Mouse (Mus musculus) MEL (cell line): ENCODE results near the gene Aarsd1. TPM values are rescaled to one million over a fixed set of nuclear protein-coding genes. Genes with fewer than 3 reads are reported as not detected.

ENCODE experiments used
- DNase-seq: peaks from one replicate; pipeline ENCODE4 v3.0.0; 2011; ENCODE audit warnings: low read depth, low spot score
- H3K27ac ChIP-seq: 2 replicates; pipeline ENCODE4 v1.5.1; 2012; ENCODE audit warnings: low read depth, mild to moderate bottlenecking, control low read depth, low read length, moderate library complexity; ENCODE audit not compliant: control insufficient read depth
- H3K27me3 ChIP-seq, 2 experiments: fragments of 150-350 bp in 1 of 2; sonication (generic) in 1 of 2; 2 replicates each; pipeline ENCODE4 v1.6.1; 2012; ENCODE audit warnings: low read length in 2 of 2, mild to moderate bottlenecking in 2 of 2, improper control_type of control experiment in 1 of 2, moderate library complexity in 1 of 2; ENCODE audit not compliant: insufficient read depth in 2 of 2, control insufficient read depth in 1 of 2
- H3K36me3 ChIP-seq, 2 experiments: 2 replicates each; pipeline ENCODE4 v1.6.1; 2012 to 2014; ENCODE audit warnings: low read length in 2 of 2, improper control_type of control experiment in 1 of 2, inconsistent platforms in 1 of 2, mild to moderate bottlenecking in 1 of 2; ENCODE audit not compliant: insufficient read depth in 2 of 2, control insufficient read depth in 1 of 2
- H3K4me1 ChIP-seq, 2 experiments: fragments of 150-350 bp in 1 of 2; sonication (generic) in 1 of 2; 2 replicates each; pipeline ENCODE4 v1.6.1; 2012; ENCODE audit warnings: low read length in 2 of 2, improper control_type of control experiment in 1 of 2, mild to moderate bottlenecking in 1 of 2; ENCODE audit not compliant: insufficient read depth in 2 of 2, control insufficient read depth in 1 of 2
- H3K4me3 ChIP-seq, 2 experiments: fragments of 150-350 bp in 1 of 2; sonication (generic) in 1 of 2; 2 replicates each; pipeline ENCODE4 v1.5.1; 2012; ENCODE audit warnings: low read depth in 2 of 2, low read length in 2 of 2, mild to moderate bottlenecking in 2 of 2, moderate library complexity in 2 of 2, control low read depth in 1 of 2, improper control_type of control experiment in 1 of 2; ENCODE audit not compliant: control insufficient read depth in 1 of 2, insufficient read depth in 1 of 2
- H3K79me2 ChIP-seq: 2 replicates; pipeline ENCODE4 v1.6.1; 2012; ENCODE audit warnings: mild to moderate bottlenecking, low read length, moderate library complexity; ENCODE audit not compliant: control insufficient read depth, poor library complexity, insufficient read depth
- H3K9ac ChIP-seq: 2 replicates; pipeline ENCODE4 v1.6.1; 2012; ENCODE audit warnings: low read depth, mild to moderate bottlenecking, control low read depth, low read length, moderate library complexity; ENCODE audit not compliant: control insufficient read depth, poor library complexity, severe bottlenecking
- H3K9me3 ChIP-seq: fragments of 150-350 bp; sonication (generic); replicated peaks from 2 replicates; pipeline ENCODE4 v1.6.1; 2012; ENCODE audit warnings: mild to moderate bottlenecking, low read length, improper control_type of control experiment, moderate library complexity; ENCODE audit not compliant: insufficient read depth
- BHLHE40 ChIP-seq: IDR thresholded peaks from 2 replicates; pipeline ENCODE4 v1.6.1; 2012; ENCODE audit warnings: low read depth, mild to moderate bottlenecking, inconsistent platforms, low read length, improper control_type of control experiment, borderline replicate concordance
- CHD1 ChIP-seq: IDR thresholded peaks from 2 replicates; pipeline ENCODE4 v1.6.1; 2012; ENCODE audit warnings: low read depth, mild to moderate bottlenecking, inconsistent platforms, low read length, improper control_type of control experiment
- CHD2 ChIP-seq: IDR thresholded peaks from 2 replicates; pipeline ENCODE4 v1.6.1; 2011; ENCODE audit warnings: low read length, improper control_type of control experiment
- CTCF ChIP-seq, 3 experiments: IDR thresholded peaks in 2 of 3; conservative IDR thresholded peaks in 1 of 3; 2 replicates each; pipeline ENCODE4 v1.5.1; 2011 to 2012; ENCODE audit warnings: low read length in 3 of 3, low read depth in 2 of 3, mild to moderate bottlenecking in 2 of 3, improper control_type of control experiment in 1 of 3, inconsistent platforms in 1 of 3, mixed read lengths in 1 of 3, moderate library complexity in 1 of 3; ENCODE audit not compliant: control insufficient read depth in 1 of 3, insufficient read depth in 1 of 3, poor library complexity in 1 of 3, severe bottlenecking in 1 of 3
- E2F4 ChIP-seq: IDR thresholded peaks from 2 replicates; pipeline ENCODE4 v1.6.1; 2011; ENCODE audit warnings: low read depth, low read length, improper control_type of control experiment, borderline replicate concordance
- ELF1 ChIP-seq: IDR thresholded peaks from 2 replicates; pipeline ENCODE4 v1.6.1; 2014; ENCODE audit warnings: low read depth, mild to moderate bottlenecking, inconsistent platforms, low read length, improper control_type of control experiment, moderate library complexity
- EP300 ChIP-seq, 2 experiments: IDR thresholded peaks; 2 replicates each; pipeline ENCODE4 v1.6.1; 2011; ENCODE audit warnings: improper control_type of control experiment in 2 of 2, low read length in 2 of 2, low read depth in 1 of 2, mild to moderate bottlenecking in 1 of 2
- ETS1 ChIP-seq: IDR thresholded peaks from 2 replicates; pipeline ENCODE4 v1.6.1; 2012; ENCODE audit warnings: low read depth, mild to moderate bottlenecking, inconsistent platforms, low read length, improper control_type of control experiment, moderate library complexity
- GABPA ChIP-seq: IDR thresholded peaks from 2 replicates; pipeline ENCODE4 v1.6.1; 2012; ENCODE audit warnings: low read depth, mild to moderate bottlenecking, inconsistent platforms, low read length, improper control_type of control experiment, moderate library complexity
- GATA1 ChIP-seq: IDR thresholded peaks from 2 replicates; pipeline ENCODE4 v1.6.1; 2011; ENCODE audit warnings: low read depth, low read length, improper control_type of control experiment
- HCFC1 ChIP-seq: IDR thresholded peaks from 2 replicates; pipeline ENCODE4 v1.6.1; 2012; ENCODE audit warnings: low read depth, mild to moderate bottlenecking, inconsistent platforms, low read length, improper control_type of control experiment, moderate library complexity
- JUND ChIP-seq: IDR thresholded peaks from 2 replicates; pipeline ENCODE4 v1.6.1; 2011; ENCODE audit warnings: low read depth, mild to moderate bottlenecking, improper control_type of control experiment, low read length
- KAT2A ChIP-seq: conservative IDR thresholded peaks from 2 replicates; pipeline ENCODE4 v1.6.1; 2012; ENCODE audit warnings: low read depth, low read length, improper control_type of control experiment, inconsistent platforms
- MAFK ChIP-seq: IDR thresholded peaks from 2 replicates; pipeline ENCODE4 v1.6.1; 2011; ENCODE audit warnings: low read depth, mild to moderate bottlenecking, low read length, improper control_type of control experiment, borderline replicate concordance
- MAX ChIP-seq: IDR thresholded peaks from 2 replicates; pipeline ENCODE4 v1.6.1; 2011; ENCODE audit warnings: low read length, improper control_type of control experiment
- MAZ ChIP-seq: IDR thresholded peaks from 2 replicates; pipeline ENCODE4 v1.6.1; 2012; ENCODE audit warnings: low read depth, mild to moderate bottlenecking, inconsistent platforms, low read length, improper control_type of control experiment
- MEF2A ChIP-seq: IDR thresholded peaks from 2 replicates; pipeline ENCODE4 v1.6.1; 2014; ENCODE audit warnings: low read depth, mild to moderate bottlenecking, inconsistent platforms, low read length, improper control_type of control experiment; ENCODE audit not compliant: poor library complexity, insufficient replicate concordance, severe bottlenecking; ENCODE audit errors: extremely low read depth
- MXI1 ChIP-seq: IDR thresholded peaks from 2 replicates; pipeline ENCODE4 v1.6.1; 2011; ENCODE audit warnings: mild to moderate bottlenecking, low read depth, low read length, improper control_type of control experiment
- MYB ChIP-seq: IDR thresholded peaks from 2 replicates; pipeline ENCODE4 v1.6.1; 2011; ENCODE audit warnings: mild to moderate bottlenecking, low read depth, low read length, improper control_type of control experiment
- MYC ChIP-seq: IDR thresholded peaks from 2 replicates; pipeline ENCODE4 v1.6.1; 2011; ENCODE audit warnings: low read depth, mild to moderate bottlenecking, low read length, improper control_type of control experiment, moderate library complexity
- NELFE ChIP-seq: IDR thresholded peaks from 2 replicates; pipeline ENCODE4 v1.6.1; 2011; ENCODE audit warnings: low read depth, low read length, improper control_type of control experiment
- POLR2A ChIP-seq, 2 experiments: IDR thresholded peaks; 2 replicates each; pipeline ENCODE4 v1.6.1; 2011 to 2012; ENCODE audit warnings: low read length in 2 of 2, mild to moderate bottlenecking in 2 of 2, control low read depth in 1 of 2, improper control_type of control experiment in 1 of 2, low read depth in 1 of 2, moderate library complexity in 1 of 2; ENCODE audit not compliant: control insufficient read depth in 1 of 2, insufficient read depth in 1 of 2, poor library complexity in 1 of 2
- POLR2AphosphoS2 ChIP-seq: IDR thresholded peaks from 2 replicates; pipeline ENCODE4 v1.6.1; 2011; ENCODE audit warnings: low read length, improper control_type of control experiment
- POLR2AphosphoS5 ChIP-seq: IDR thresholded peaks from 2 replicates; pipeline ENCODE4 v1.6.1; 2012; ENCODE audit warnings: low read depth, borderline replicate concordance, mild to moderate bottlenecking, inconsistent platforms, low read length, moderate library complexity, mixed read lengths
- RAD21 ChIP-seq: IDR thresholded peaks from 2 replicates; pipeline ENCODE4 v1.6.1; 2011; ENCODE audit warnings: mild to moderate bottlenecking, low read depth, low read length, improper control_type of control experiment
- RCOR1 ChIP-seq: IDR thresholded peaks from 2 replicates; pipeline ENCODE4 v1.6.1; 2012; ENCODE audit warnings: low read depth, mild to moderate bottlenecking, inconsistent platforms, low read length, improper control_type of control experiment
- SIN3A ChIP-seq: IDR thresholded peaks from 2 replicates; pipeline ENCODE4 v1.6.1; 2012; ENCODE audit warnings: low read length, improper control_type of control experiment, inconsistent platforms
- SMC3 ChIP-seq: IDR thresholded peaks from 2 replicates; pipeline ENCODE4 v1.6.1; 2011; ENCODE audit warnings: low read depth, low read length, improper control_type of control experiment
- TAL1 ChIP-seq: IDR thresholded peaks from 2 replicates; pipeline ENCODE4 v1.6.1; 2012; ENCODE audit warnings: mild to moderate bottlenecking, inconsistent platforms, low read length, moderate library complexity, mixed read lengths
- TBP ChIP-seq: IDR thresholded peaks from 2 replicates; pipeline ENCODE4 v1.8.0; 2011; ENCODE audit warnings: low read depth, low read length, improper control_type of control experiment
- TCF12 ChIP-seq: IDR thresholded peaks from 2 replicates; pipeline ENCODE4 v1.6.1; 2014; ENCODE audit warnings: low read depth, mild to moderate bottlenecking, inconsistent platforms, low read length, improper control_type of control experiment, moderate library complexity
- UBTF ChIP-seq: IDR thresholded peaks from 2 replicates; pipeline ENCODE4 v1.6.1; 2012; ENCODE audit warnings: low read depth, mild to moderate bottlenecking, inconsistent platforms, low read length, improper control_type of control experiment, moderate library complexity, borderline replicate concordance; ENCODE audit not compliant: insufficient read depth
- USF1 ChIP-seq: IDR thresholded peaks from 2 replicates; pipeline ENCODE4 v1.6.1; 2014; ENCODE audit warnings: low read depth, mild to moderate bottlenecking, inconsistent platforms, low read length, improper control_type of control experiment, moderate library complexity
- USF2 ChIP-seq, 2 experiments: IDR thresholded peaks; 2 replicates each; pipeline ENCODE4 v1.6.1; 2011 to 2012; ENCODE audit warnings: improper control_type of control experiment in 2 of 2, low read length in 2 of 2, borderline replicate concordance in 1 of 2, inconsistent platforms in 1 of 2, low read depth in 1 of 2, mild to moderate bottlenecking in 1 of 2; ENCODE audit not compliant: insufficient read depth in 1 of 2
- ZC3H11A ChIP-seq: IDR thresholded peaks from 2 replicates; pipeline ENCODE4 v1.6.1; 2012; ENCODE audit warnings: low read depth, mild to moderate bottlenecking, inconsistent platforms, low read length, improper control_type of control experiment
- ZKSCAN1 ChIP-seq: IDR thresholded peaks from 2 replicates; pipeline ENCODE4 v1.6.1; 2012; ENCODE audit warnings: low read depth, mild to moderate bottlenecking, inconsistent platforms, low read length, improper control_type of control experiment, moderate library complexity
- ZMIZ1 ChIP-seq: IDR thresholded peaks from 2 replicates; pipeline ENCODE4 v1.6.1; 2012; ENCODE audit warnings: low read depth, mild to moderate bottlenecking, inconsistent platforms, low read length, improper control_type of control experiment, moderate library complexity
- ZNF384 ChIP-seq: IDR thresholded peaks from 2 replicates; pipeline ENCODE4 v1.6.1; 2012; ENCODE audit warnings: low read depth, mild to moderate bottlenecking, inconsistent platforms, low read length, improper control_type of control experiment
- polyA plus RNA-seq, 2 experiments: library from polyadenylated mRNA; stranded (reverse) in 1 of 2; unstranded in 1 of 2; fragments of >175 nt in 1 of 2; fragments of >200 nt in 1 of 2; gene quantifications; 2 replicates each; pipeline versions ENCODE4 v1.2.1 to v1.2.4; 2012; ENCODE audit warnings: low replicate concordance in 2 of 2, low read depth in 1 of 2; ENCODE audit not compliant: insufficient read length in 2 of 2, insufficient read depth in 1 of 2, missing spikeins in 1 of 2
- total RNA-seq: library from RNA; depleted of rRNA; stranded (reverse); fragments of 300-350 nt; gene quantifications from 2 replicates; pipeline ENCODE4 v1.2.3, GENCODE M21; 2012

Gene Aarsd1
- total and polyA plus RNA-seq, 3 experiments = 80.5 to 371 (median 133) TPM

- Histone ChIP-seq H3K9ac (no peak overlapping the region), H3K4me1 (no peaks in the 10 kb centered on the region), H3K9me3 (no peaks in the 10 kb centered on the region), H3K4me3 (no peak overlapping the region), H3K79me2 (no peaks in the 10 kb centered on the region), H3K36me3 (no peaks in the 10 kb centered on the region), H3K27ac (no peak overlapping the region), H3K27me3 (no peaks in the 10 kb centered on the region; a peak in 3 of 4 replicates)
- DNase-seq = peak; percentile 86
- TF ChIP-seq MAFK (no peak), CTCF (IDR thresholded peaks at IDR 0.05 in 2 of 3, conservative IDR thresholded peaks at IDR 0.05 in 1 of 3; ENCODE audit: control insufficient read depth in 1 of 3, insufficient read depth in 1 of 3, low read depth in 2 of 3, low read length in 3 of 3, poor library complexity in 1 of 3, severe bottlenecking in 1 of 3) (peak; percentile 76 to 96 (median 86)), ZC3H11A (peak; percentile 95), JUND (no peak), ZNF384 (no peak), MAX (no peak), TAL1 (no peak), ELF1 (no peak), MYB (no peak), ZKSCAN1 (no peak), KAT2A (no peak), CHD1 (no peak), SIN3A (peak; percentile 68), MYC (no peak), POLR2AphosphoS2 (no peak), POLR2AphosphoS5 (no peak), EP300 (IDR thresholded peaks at IDR 0.05; ENCODE audit: low read depth in 1 of 2, low read length in 2 of 2) (no peak), ZMIZ1 (no peak), UBTF (no peak), SMC3 (peak; percentile 96), USF2 (IDR thresholded peaks at IDR 0.05; ENCODE audit: borderline replicate concordance in 1 of 2, insufficient read depth in 1 of 2, low read depth in 1 of 2, low read length in 2 of 2) (no peak), CHD2 (no peak), TBP (0 out of 2 replicates have a peak, but pooled peaks have one; percentile 23), NELFE (no peak), GABPA (no peak), MAZ (no peak), MXI1 (peak; percentile 35; the same call in 1 of the 2 replicates), HCFC1 (0 out of 2 replicates have a peak, but pooled peaks have one; percentile 26), MEF2A (no peak), USF1 (no peak), GATA1 (no peak), RAD21 (peak; percentile 96), TCF12 (no peak), E2F4 (no peak), BHLHE40 (no peak; the same call in 1 of the 2 replicates), ETS1 (no peak), POLR2A (IDR thresholded peaks at IDR 0.05; ENCODE audit: control insufficient read depth in 1 of 2, insufficient read depth in 1 of 2, low read depth in 1 of 2, low read length in 2 of 2, poor library complexity in 1 of 2) (no peak), RCOR1 (no peak)
Observed at GRCm38 (mm10) chr11:101395110-101395509, 22.3 kb downstream of the Aarsd1 start.
